Mouse (Mus musculus) hindbrain, embryonic 12.5 days (tissue): ENCODE data around the gene Atxn7l1. TPM values are rescaled to one million over a fixed set of nuclear protein-coding genes. Genes with fewer than 3 reads are reported as not detected.
"Not testable (repeated sequence)": the region's sequence is repeated elsewhere in the genome, so short reads cannot be mapped to it uniquely, and the experiment has no call there.

Source experiments
- ATAC-seq: fragments of 200-750 bp; cut with Nextera tagmentation; 2 replicates; pipeline ENCODE4 v1.8.0; 2017; ENCODE audit warnings: moderate TSS enrichment; ENCODE audit not compliant: low FRiP score
- H3K27ac ChIP-seq: fragments of 300-500 bp; sonication (generic); 2 replicates; pipeline ENCODE4 v1.5.1; 2016; ENCODE audit warnings: mild to moderate bottlenecking
- H3K27me3 ChIP-seq: fragments of 300-500 bp; sonication (generic); 2 replicates; pipeline ENCODE4 v1.6.1; 2016; ENCODE audit warnings: mild to moderate bottlenecking
- H3K36me3 ChIP-seq: fragments of 300-500 bp; sonication (generic); 2 replicates; pipeline ENCODE4 v1.6.1; 2016; ENCODE audit warnings: mild to moderate bottlenecking
- H3K4me1 ChIP-seq: fragments of 300-500 bp; sonication (generic); 2 replicates; pipeline ENCODE4 v1.6.1; 2016
- H3K4me2 ChIP-seq: fragments of 300-500 bp; sonication (generic); replicated peaks from 2 replicates; pipeline ENCODE4 v1.6.1; 2016; ENCODE audit warnings: mild to moderate bottlenecking
- H3K4me3 ChIP-seq: fragments of 300-500 bp; sonication (generic); 2 replicates; pipeline ENCODE4 v1.5.1; 2016; ENCODE audit warnings: mild to moderate bottlenecking
- H3K9ac ChIP-seq: fragments of 300-500 bp; sonication (generic); 2 replicates; pipeline ENCODE4 v1.6.1; 2016; ENCODE audit warnings: mild to moderate bottlenecking, moderate library complexity
- H3K9me3 ChIP-seq: fragments of 300-500 bp; sonication (generic); replicated peaks from 2 replicates; pipeline ENCODE4 v1.6.1; 2016; ENCODE audit warnings: mild to moderate bottlenecking
- WGBS: fragments of 180-500 bp; shearing (Covaris S2); methylation state at CpG from one replicate; pipeline ENCODE4 v1.1.7; 2016; 5-methylcytosine and 5-hydroxymethylcytosine counted together
- polyA plus RNA-seq: library from polyadenylated mRNA; unstranded; fragments of >200 nt; fragmentation: Nextera tagmentation; extraction: Ambion mirVana; gene quantifications from 2 replicates; pipeline ENCODE4 v1.2.1, GENCODE M21; 2016

Atxn7l1 gene
- polyA plus RNA-seq, 1 experiment from 2014 or later: 18.4 TPM

DNA sequence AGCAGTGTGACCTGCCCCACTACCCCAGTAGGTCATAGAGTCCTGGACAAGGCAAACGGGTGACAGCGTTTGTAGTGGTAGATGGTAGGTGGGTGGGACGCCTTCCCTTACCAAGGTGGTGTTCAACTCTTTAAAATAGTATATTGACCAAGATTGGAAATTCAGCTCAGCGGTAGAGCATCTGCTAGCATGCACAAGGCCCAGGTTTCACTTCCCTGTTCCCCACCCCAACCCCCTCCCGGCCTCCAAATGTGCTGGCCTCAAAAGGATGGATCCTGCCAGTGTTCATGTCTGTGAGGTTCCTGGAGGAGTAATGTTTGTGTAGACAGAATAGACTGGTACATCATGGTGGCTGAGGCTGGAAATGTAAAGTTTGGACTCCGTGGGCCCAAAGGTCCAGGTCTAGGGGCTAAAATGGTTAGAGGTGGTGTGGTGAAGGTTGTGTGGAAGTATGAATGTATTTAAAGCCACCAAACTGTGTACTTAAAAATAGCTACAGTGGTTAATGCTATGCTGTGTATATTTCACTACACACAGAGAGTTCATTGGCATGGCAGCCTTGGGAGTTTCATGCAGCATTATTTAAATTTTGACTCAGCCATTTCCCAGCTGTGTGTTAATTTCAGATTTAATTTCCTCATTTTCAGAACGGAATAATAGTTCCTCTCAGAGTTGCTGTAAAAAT, 9.0 kb downstream of the Atxn7l1 start:
- H3K4me3 ChIP-seq: no peak overlapping the region
- H3K4me1 ChIP-seq: peaks cover 9% of the 10 kb centered on the region; the same call in 1 of the 2 replicates
- H3K36me3 ChIP-seq: peaks cover 4% of the 10 kb centered on the region; the same call in 1 of the 2 replicates
- H3K9me3 ChIP-seq: no peaks in the 10 kb centered on the region
- H3K9ac ChIP-seq: no peak overlapping the region
- WGBS: 92% methylated on average over 7 of the region's 7 CpGs
- no peak overlapping the region for H3K27ac ChIP-seq
- no peak overlapping the region for H3K4me2 ChIP-seq
- ATAC-seq: no peak
- no peaks in the 10 kb centered on the region for H3K27me3 ChIP-seq

DNA sequence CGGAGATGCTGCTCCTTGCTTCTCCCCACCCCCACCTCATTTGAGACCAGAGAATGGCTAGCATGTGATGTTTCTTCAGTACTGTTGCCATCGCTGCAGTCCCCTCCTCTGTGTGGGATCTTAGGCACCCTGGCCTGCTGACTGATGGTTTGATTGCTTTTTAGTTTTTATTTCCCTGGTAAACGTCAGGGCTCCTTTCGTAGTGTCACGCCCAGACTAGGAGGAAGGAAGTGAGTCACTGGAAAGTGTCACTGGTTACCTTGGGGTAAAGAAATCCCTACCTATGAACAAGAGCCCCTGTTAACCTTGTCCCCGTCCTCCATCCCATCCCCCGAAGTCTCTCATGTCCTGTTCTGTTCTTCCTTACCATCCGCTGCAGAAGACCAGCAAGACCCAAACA, 10.8 kb downstream of the Atxn7l1 start:
- Histone ChIP-seq H3K9ac (no peak overlapping the region), H3K4me3 (no peak overlapping the region), H3K9me3 (no peaks in the 10 kb centered on the region), H3K36me3 (peaks cover 4% of the 10 kb centered on the region; the same call in 1 of the 2 replicates), H3K4me2 (no peak overlapping the region), H3K27ac (no peak overlapping the region), H3K4me1 (peaks cover 14% of the 10 kb centered on the region), H3K27me3 (no peaks in the 10 kb centered on the region)
- 84% methylated on average over 8 of the region's 8 CpGs for WGBS
- ATAC-seq: no peak

DNA sequence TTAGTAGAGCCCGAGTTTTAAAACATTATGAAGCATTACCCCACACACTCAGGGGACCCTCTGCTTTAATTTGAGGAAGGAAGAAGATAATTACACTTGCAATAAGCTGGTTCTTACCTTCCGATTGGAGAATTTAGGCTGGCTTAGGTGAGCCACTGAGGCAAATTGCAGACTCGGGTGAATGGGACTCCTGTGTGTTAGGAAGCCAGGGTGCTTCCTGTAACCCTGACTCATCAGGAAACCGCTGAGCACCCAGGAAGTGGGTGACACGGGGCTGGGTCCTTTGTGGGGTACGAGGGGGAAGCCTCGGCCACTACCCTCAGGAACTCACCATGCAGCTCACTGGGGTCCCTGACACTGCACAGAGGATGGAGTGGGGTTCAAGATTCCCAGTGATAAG, 12.9 kb downstream of the Atxn7l1 start:
- WGBS: 91% methylated on average over 7 of the region's 7 CpGs
- Histone ChIP-seq H3K9me3 (no peaks in the 10 kb centered on the region), H3K4me2 (no peak overlapping the region), H3K27ac (no peak overlapping the region), H3K27me3 (no peaks in the 10 kb centered on the region), H3K9ac (no peak overlapping the region), H3K4me3 (no peak overlapping the region), H3K36me3 (peaks cover 4% of the 10 kb centered on the region; the same call in 1 of the 2 replicates), H3K4me1 (peaks cover 14% of the 10 kb centered on the region)
- ATAC-seq: no peak

- no peaks in the 10 kb centered on the region for H3K9me3 ChIP-seq
- ATAC-seq: peak; percentile 58; the same call in 1 of the 2 replicates
- H3K36me3 ChIP-seq: no peaks in the 10 kb centered on the region
- H3K27me3 ChIP-seq: no peaks in the 10 kb centered on the region
- H3K4me3 ChIP-seq: no peak overlapping the region
- no peak overlapping the region for H3K4me2 ChIP-seq
- 0 out of 2 replicates have a peak overlapping the region, but pooled peaks have one; percentile 39 for H3K9ac ChIP-seq
- WGBS: 39% methylated on average over 12 of the region's 12 CpGs
- H3K4me1 ChIP-seq: peaks cover 14% of the 10 kb centered on the region
- H3K27ac ChIP-seq: peak overlapping the region; percentile 44; the same call in 1 of the 2 replicates
Measured at GRCm38 (mm10) chr12:33162541-33162940, 15.0 kb downstream of the Atxn7l1 start.

DNA sequence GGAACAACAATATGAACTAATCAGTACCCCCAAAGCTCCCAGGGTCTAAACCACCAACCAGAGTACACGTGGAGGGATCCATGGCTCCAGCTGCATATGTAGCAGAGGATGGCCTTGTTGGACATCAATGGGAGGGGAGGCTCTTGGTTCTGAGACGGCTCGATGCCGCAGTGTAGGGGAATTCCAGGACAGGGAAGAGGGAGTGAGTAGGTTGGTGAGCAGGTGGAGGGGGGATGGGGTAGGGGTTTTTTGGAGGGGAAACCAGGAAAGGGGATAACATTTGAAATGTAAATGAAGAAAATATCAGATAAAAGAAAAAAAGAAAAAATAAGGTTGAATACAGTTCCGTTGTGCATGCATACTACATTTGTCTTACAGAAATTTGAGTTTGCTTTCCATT, 16.5 kb downstream of the Atxn7l1 start:
- not testable (repeated sequence) for H3K27me3 ChIP-seq, H3K4me1 ChIP-seq, ATAC-seq, H3K4me2 ChIP-seq, H3K9me3 ChIP-seq, H3K4me3 ChIP-seq, H3K36me3 ChIP-seq, H3K9ac ChIP-seq, H3K27ac ChIP-seq
- WGBS: 93% methylated on average over 5 of the region's 5 CpGs

GRCm38 (mm10) chr12:33166712-33167111, 19.2 kb downstream of the Atxn7l1 start:
- Histone ChIP-seq H3K36me3 (no peaks in the 10 kb centered on the region), H3K4me2 (no peak overlapping the region), H3K4me3 (no peak overlapping the region), H3K9me3 (no peaks in the 10 kb centered on the region), H3K27me3 (no peaks in the 10 kb centered on the region), H3K27ac (no peak overlapping the region), H3K4me1 (peaks cover 7% of the 10 kb centered on the region; the same call in 1 of the 2 replicates), H3K9ac (no peak overlapping the region)
- ATAC-seq: no peak
- 57% methylated on average over 8 of the region's 8 CpGs for WGBS

DNA sequence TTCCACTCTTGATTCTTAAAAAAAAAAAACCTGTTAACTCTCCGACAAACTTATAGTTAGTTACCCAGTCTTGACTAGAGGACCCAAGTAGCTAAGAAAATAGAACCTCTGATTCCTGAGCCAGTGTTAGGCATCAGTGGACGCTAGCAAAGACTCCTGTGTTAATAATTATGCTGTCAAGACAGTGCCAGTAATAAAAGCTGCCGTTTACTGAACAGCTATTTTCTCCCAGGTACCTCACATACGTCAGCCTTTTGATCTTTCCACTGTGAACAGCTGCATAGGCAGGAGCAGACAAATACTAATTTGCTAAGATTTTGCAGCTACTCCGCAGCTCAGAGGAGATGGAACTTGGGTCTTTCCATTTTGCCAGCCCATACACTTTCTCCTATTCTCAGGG, 20.1 kb downstream of the Atxn7l1 start:
- H3K4me2 ChIP-seq: no peak overlapping the region
- WGBS: 87% methylated on average over 5 of the region's 5 CpGs
- no peak overlapping the region for H3K9ac ChIP-seq
- H3K36me3 ChIP-seq: no peaks in the 10 kb centered on the region
- no peaks in the 10 kb centered on the region for H3K27me3 ChIP-seq
- ATAC-seq: no peak
- peaks cover 5% of the 10 kb centered on the region; the same call in 1 of the 2 replicates for H3K4me1 ChIP-seq
- no peak overlapping the region for H3K4me3 ChIP-seq
- no peak overlapping the region for H3K27ac ChIP-seq
- no peaks in the 10 kb centered on the region for H3K9me3 ChIP-seq

GRCm38 (mm10) chr12:33168491-33168890, 21.0 kb downstream of the Atxn7l1 start:
- 98% methylated on average over 2 of the region's 2 CpGs for WGBS
- H3K27me3 ChIP-seq: no peaks in the 10 kb centered on the region
- H3K9ac ChIP-seq: no peak overlapping the region
- H3K4me3 ChIP-seq: no peak overlapping the region
- H3K4me1 ChIP-seq: peaks cover 10% of the 10 kb centered on the region; the same call in 1 of the 2 replicates
- no peaks in the 10 kb centered on the region for H3K36me3 ChIP-seq
- no peak for ATAC-seq
- no peak overlapping the region for H3K27ac ChIP-seq
- no peak overlapping the region for H3K4me2 ChIP-seq
- H3K9me3 ChIP-seq: no peaks in the 10 kb centered on the region

- Histone ChIP-seq H3K9me3 (no peaks in the 10 kb centered on the region), H3K4me3 (no peak overlapping the region), H3K27ac (no peak overlapping the region), H3K36me3 (no peaks in the 10 kb centered on the region), H3K4me1 (peaks cover 21% of the 10 kb centered on the region), H3K4me2 (no peak overlapping the region), H3K27me3 (no peaks in the 10 kb centered on the region), H3K9ac (no peak overlapping the region)
- WGBS: 92% methylated on average over 11 of the region's 11 CpGs
- no peak for ATAC-seq
Measured at GRCm38 (mm10) chr12:33169777-33170494, 22.4 kb downstream of the Atxn7l1 start.

DNA sequence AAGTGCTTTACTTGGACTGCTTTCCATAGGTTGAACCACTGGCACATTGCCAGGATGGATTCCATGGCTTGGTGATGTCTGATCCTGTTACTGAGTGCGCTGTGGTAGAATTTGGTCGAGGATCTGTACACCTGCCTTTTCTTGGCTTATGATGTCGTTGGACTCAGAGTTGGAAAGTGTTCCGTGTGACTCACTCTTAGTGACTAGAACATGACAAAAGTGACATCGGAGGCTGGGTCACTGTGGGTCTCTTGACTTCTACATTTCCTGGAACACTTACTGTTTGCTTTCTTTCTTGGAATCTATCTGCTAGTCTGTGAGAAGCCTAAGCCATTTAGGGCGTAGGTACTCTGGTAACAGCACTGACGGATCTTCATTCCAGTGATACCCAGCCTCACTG, 23.3 kb downstream of the Atxn7l1 start:
- Histone ChIP-seq H3K4me1 (peaks cover 30% of the 10 kb centered on the region), H3K9ac (no peak overlapping the region), H3K4me2 (no peak overlapping the region), H3K27ac (no peak overlapping the region), H3K4me3 (no peak overlapping the region), H3K9me3 (no peaks in the 10 kb centered on the region), H3K36me3 (no peaks in the 10 kb centered on the region), H3K27me3 (no peaks in the 10 kb centered on the region)
- no peak for ATAC-seq
- 96% methylated on average over 7 of the region's 7 CpGs for WGBS

- no peak overlapping the region for H3K4me3 ChIP-seq
- no peak for ATAC-seq
- H3K27ac ChIP-seq: no peak overlapping the region
- H3K27me3 ChIP-seq: no peaks in the 10 kb centered on the region
- H3K4me2 ChIP-seq: no peak overlapping the region
- no peaks in the 10 kb centered on the region for H3K36me3 ChIP-seq
- no peaks in the 10 kb centered on the region for H3K9me3 ChIP-seq
- no peak overlapping the region for H3K9ac ChIP-seq
- peaks cover 39% of the 10 kb centered on the region for H3K4me1 ChIP-seq
- WGBS: 88% methylated on average over 9 of the region's 9 CpGs
Measured at GRCm38 (mm10) chr12:33172926-33173325, 25.4 kb downstream of the Atxn7l1 start.

GRCm38 (mm10) chr12:33173720-33174141, 26.2 kb downstream of the Atxn7l1 start:
- Histone ChIP-seq H3K27me3 (no peaks in the 10 kb centered on the region), H3K36me3 (no peaks in the 10 kb centered on the region), H3K9ac (no peak overlapping the region), H3K27ac (no peak overlapping the region), H3K4me3 (no peak overlapping the region), H3K4me2 (no peak overlapping the region), H3K9me3 (no peaks in the 10 kb centered on the region), H3K4me1 (peaks cover 39% of the 10 kb centered on the region)
- ATAC-seq: no peak
- 84% methylated on average over 8 of the region's 8 CpGs for WGBS
